Mouse (Mus musculus): ENCODE data around the gene Srxn1. TPM values are rescaled to one million over a fixed set of nuclear protein-coding genes. Genes with fewer than 3 reads are reported as not detected.

Gene Srxn1
- polyA plus RNA-seq, 1 experiment: 30.6 TPM

- peak overlapping the region; percentile 75 for H3K4me3 ChIP-seq (replicated peaks)
- H3K36me3 ChIP-seq (replicated peaks; ENCODE audit: low read length): peaks cover 44% of the 10 kb centered on the region
- peaks cover 72% of the 10 kb centered on the region for H3K4me1 ChIP-seq
- peaks cover 26% of the 10 kb centered on the region for H3K27me3 ChIP-seq (replicated peaks)
- H3K9me3 ChIP-seq: no peaks in the 10 kb centered on the region
- TF ChIP-seq FLI1 (IDR thresholded peaks at IDR 0.05; ENCODE audit: low read length) (no peak), GATA1 (IDR thresholded peaks at IDR 0.05; ENCODE audit: borderline replicate concordance, low read length) (no peak)
Measured at GRCm38 (mm10) chr2:152112970-152113369, 7.7 kb downstream of the Srxn1 start.

- Histone ChIP-seq H3K27me3 (replicated peaks) (peaks cover 29% of the 10 kb centered on the region), H3K4me3 (replicated peaks) (no peak overlapping the region), H3K9me3 (no peaks in the 10 kb centered on the region), H3K4me1 (peaks cover 58% of the 10 kb centered on the region), H3K36me3 (replicated peaks; ENCODE audit: low read length) (peaks cover 32% of the 10 kb centered on the region)
- no peak for TF ChIP-seq GATA1 (IDR thresholded peaks at IDR 0.05; ENCODE audit: borderline replicate concordance, low read length)
- no peak for TF ChIP-seq FLI1 (IDR thresholded peaks at IDR 0.05; ENCODE audit: low read length)
Measured at GRCm38 (mm10) chr2:152114057-152114975, 9.0 kb downstream of the Srxn1 start.

GRCm38 (mm10) chr2:152117694-152118093, 12.4 kb downstream of the Srxn1 start:
- H3K36me3 ChIP-seq (replicated peaks; ENCODE audit: low read length): peaks cover 6% of the 10 kb centered on the region
- no peaks in the 10 kb centered on the region for H3K9me3 ChIP-seq
- H3K4me3 ChIP-seq (replicated peaks): no peak overlapping the region
- H3K27me3 ChIP-seq (replicated peaks): peaks cover 53% of the 10 kb centered on the region
- H3K4me1 ChIP-seq: peaks cover 25% of the 10 kb centered on the region
- TF ChIP-seq GATA1 (IDR thresholded peaks at IDR 0.05; ENCODE audit: borderline replicate concordance, low read length) (no peak), FLI1 (IDR thresholded peaks at IDR 0.05; ENCODE audit: low read length) (no peak)

GRCm38 (mm10) chr2:152119228-152119865, 14.0 kb downstream of the Srxn1 start:
- Histone ChIP-seq H3K27me3 (replicated peaks) (peaks cover 59% of the 10 kb centered on the region), H3K4me3 (replicated peaks) (peak overlapping the region; percentile 50), H3K4me1 (peaks cover 16% of the 10 kb centered on the region), H3K36me3 (replicated peaks; ENCODE audit: low read length) (no peaks in the 10 kb centered on the region), H3K9me3 (no peaks in the 10 kb centered on the region)
- TF ChIP-seq GATA1 (IDR thresholded peaks at IDR 0.05; ENCODE audit: borderline replicate concordance, low read length) (no peak), FLI1 (IDR thresholded peaks at IDR 0.05; ENCODE audit: low read length) (no peak)

- H3K4me3 ChIP-seq (replicated peaks): peak overlapping the region; percentile 20
- no peaks in the 10 kb centered on the region for H3K36me3 ChIP-seq (replicated peaks; ENCODE audit: low read length)
- no peaks in the 10 kb centered on the region for H3K9me3 ChIP-seq
- H3K27me3 ChIP-seq (replicated peaks): peaks cover 47% of the 10 kb centered on the region
- H3K4me1 ChIP-seq: peaks cover 4% of the 10 kb centered on the region
- TF ChIP-seq FLI1 (IDR thresholded peaks at IDR 0.05; ENCODE audit: low read length) (no peak), GATA1 (IDR thresholded peaks at IDR 0.05; ENCODE audit: borderline replicate concordance, low read length) (no peak)
Measured at GRCm38 (mm10) chr2:152122896-152123295, 17.6 kb downstream of the Srxn1 start.

GRCm38 (mm10) chr2:152128597-152128996, 23.3 kb downstream of the Srxn1 start:
- Histone ChIP-seq H3K9me3 (peaks cover 4% of the 10 kb centered on the region; the same call in 1 of the 2 replicates), H3K4me3 (replicated peaks) (no peak overlapping the region), H3K27me3 (replicated peaks) (peaks cover 55% of the 10 kb centered on the region), H3K4me1 (no peaks in the 10 kb centered on the region), H3K36me3 (replicated peaks; ENCODE audit: low read length) (no peaks in the 10 kb centered on the region)
- TF ChIP-seq GATA1 (IDR thresholded peaks at IDR 0.05; ENCODE audit: borderline replicate concordance, low read length): no peak
- TF ChIP-seq FLI1 (IDR thresholded peaks at IDR 0.05; ENCODE audit: low read length): no peak

- Histone ChIP-seq H3K4me1 (no peaks in the 10 kb centered on the region), H3K4me3 (replicated peaks) (no peak overlapping the region), H3K36me3 (replicated peaks; ENCODE audit: low read length) (no peaks in the 10 kb centered on the region), H3K9me3 (peaks cover 13% of the 10 kb centered on the region; the same call in 1 of the 2 replicates), H3K27me3 (replicated peaks) (peaks cover 54% of the 10 kb centered on the region)
- TF ChIP-seq FLI1 (IDR thresholded peaks at IDR 0.05; ENCODE audit: low read length) (no peak), GATA1 (IDR thresholded peaks at IDR 0.05; ENCODE audit: borderline replicate concordance, low read length) (no peak)
Measured at GRCm38 (mm10) chr2:152129778-152130177, 24.5 kb downstream of the Srxn1 start.

GRCm38 (mm10) chr2:152132016-152132415, 26.7 kb downstream of the Srxn1 start:
- no peaks in the 10 kb centered on the region for H3K36me3 ChIP-seq (replicated peaks; ENCODE audit: low read length)

GRCm38 (mm10) chr2:152132691-152133090, 27.4 kb downstream of the Srxn1 start:
- peaks cover 70% of the 10 kb centered on the region for H3K27me3 ChIP-seq (replicated peaks)
- no peak overlapping the region for H3K4me3 ChIP-seq (replicated peaks)
- TF ChIP-seq GATA1 (IDR thresholded peaks at IDR 0.05; ENCODE audit: borderline replicate concordance, low read length) (no peak), FLI1 (IDR thresholded peaks at IDR 0.05; ENCODE audit: low read length) (no peak)
- H3K36me3 ChIP-seq (replicated peaks; ENCODE audit: low read length): no peaks in the 10 kb centered on the region
- H3K9me3 ChIP-seq: peaks cover 13% of the 10 kb centered on the region; the same call in 1 of the 2 replicates
- no peaks in the 10 kb centered on the region for H3K4me1 ChIP-seq

More at GRCm38 (mm10) chr2:152132016-152132415, 26.7 kb downstream of the Srxn1 start:
- no peak overlapping the region for H3K4me3 ChIP-seq (replicated peaks)
- TF ChIP-seq GATA1 (IDR thresholded peaks at IDR 0.05; ENCODE audit: borderline replicate concordance, low read length): no peak
- TF ChIP-seq FLI1 (IDR thresholded peaks at IDR 0.05; ENCODE audit: low read length): no peak
- peaks cover 13% of the 10 kb centered on the region; the same call in 1 of the 2 replicates for H3K9me3 ChIP-seq
- peaks cover 65% of the 10 kb centered on the region for H3K27me3 ChIP-seq (replicated peaks)
- no peaks in the 10 kb centered on the region for H3K4me1 ChIP-seq
